Mouse (Mus musculus) myocyte (in vitro differentiated cells): ENCODE measurements around the gene Tars.

ENCODE experiments used
- CEBPB ChIP-seq: IDR thresholded peaks from 2 replicates; pipeline ENCODE4 v1.6.1; 2011; ENCODE audit warnings: mild to moderate bottlenecking, moderate library complexity; ENCODE audit not compliant: poor library complexity, insufficient read depth, severe bottlenecking
- E2F4 ChIP-seq: IDR thresholded peaks from one replicate; pipeline ENCODE4 v1.6.1; 2011; ENCODE audit warnings: mild to moderate bottlenecking, control low read depth, moderate library complexity; ENCODE audit not compliant: insufficient read depth
- MAX ChIP-seq: IDR thresholded peaks from one replicate; pipeline ENCODE4 v1.6.1; 2011; ENCODE audit warnings: low read depth, mild to moderate bottlenecking, control low read depth
- MYOD1 ChIP-seq, 3 experiments: IDR thresholded peaks; one replicate each; pipeline ENCODE4 v1.6.1; 2011; ENCODE audit warnings: control low read depth in 2 of 3, low read depth in 2 of 3, mild to moderate bottlenecking in 2 of 3, moderate library complexity in 1 of 3; ENCODE audit not compliant: insufficient read length in 2 of 3, control insufficient read depth in 1 of 3
- MYOG ChIP-seq, 3 experiments: IDR thresholded peaks; one replicate each; pipeline ENCODE4 v1.6.1; 2011; ENCODE audit warnings: control low read depth in 2 of 3, low read depth in 2 of 3, mild to moderate bottlenecking in 2 of 3; ENCODE audit not compliant: insufficient read length in 2 of 3, control insufficient read depth in 1 of 3, insufficient read depth in 1 of 3
- POLR2A ChIP-seq: IDR thresholded peaks from one replicate; pipeline ENCODE4 v1.6.1; 2011; ENCODE audit warnings: low read depth, mild to moderate bottlenecking, control low read depth, moderate library complexity; ENCODE audit not compliant: insufficient read length
- POLR2AphosphoS2 ChIP-seq: IDR thresholded peaks from one replicate; pipeline ENCODE4 v1.6.1; 2011; ENCODE audit warnings: low read depth, control low read depth; ENCODE audit not compliant: insufficient read length
- SRF ChIP-seq: IDR thresholded peaks from one replicate; pipeline ENCODE4 v1.6.1; 2011; ENCODE audit warnings: low read depth; ENCODE audit not compliant: control insufficient read depth, insufficient read length
- USF1 ChIP-seq: IDR thresholded peaks from one replicate; pipeline ENCODE4 v1.6.1; 2011; ENCODE audit warnings: low read depth, mild to moderate bottlenecking, control low read depth, moderate library complexity

- TF ChIP-seq POLR2A (no peak), CEBPB (no peak), POLR2AphosphoS2 (peak; percentile 44), USF1 (no peak), SRF (no peak), MYOG (IDR thresholded peaks at IDR 0.05; ENCODE audit: control insufficient read depth in 1 of 3, insufficient read depth in 1 of 3, insufficient read length in 2 of 3, low read depth in 2 of 3) (no peak), MAX (no peak), E2F4 (no peak), MYOD1 (IDR thresholded peaks at IDR 0.05; ENCODE audit: control insufficient read depth in 1 of 3, insufficient read length in 2 of 3, low read depth in 2 of 3) (no peak)
Measured at GRCm38 (mm10) chr15:11380616-11381015, 18.8 kb downstream of the Tars start.
